ENCODE assay signal across 17 mouse cellular contexts in the genomic region with DNA sequence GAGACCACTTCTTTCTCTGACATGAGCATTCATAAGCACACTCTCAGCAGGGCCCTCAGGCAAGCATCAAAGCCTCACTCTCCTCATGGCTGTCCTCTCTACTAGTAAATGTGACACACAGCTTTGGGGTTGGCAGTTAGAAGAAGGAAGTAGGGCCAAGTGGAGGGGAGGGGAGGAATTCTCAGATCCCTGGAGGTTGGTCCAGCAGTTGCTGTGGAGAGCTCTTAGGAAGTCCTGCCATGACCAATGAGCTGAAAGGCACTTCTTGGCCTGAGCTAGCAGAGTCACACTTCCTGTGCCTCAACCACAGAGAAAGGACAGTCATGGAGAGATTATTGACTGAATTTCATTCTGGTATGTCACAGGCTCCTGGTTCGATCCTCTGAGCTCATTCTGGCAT.
DNase-seq lines count a peak whose midpoint lies in the region; ATAC-seq and TF ChIP-seq lines count a peak whose summit lies in the region.
"Had no signal": no experiment of that assay in that cellular context is flagged by ENCODE, and none has a peak within 500 bp of the region (broad histone marks: within the 10 kb centered on the region; RNA-seq: fewer than 3 reads in every experiment).

No protein-coding gene starts in this region.

- TF ChIP-seq CTCF in lung, postnatal 0 days (IDR thresholded peaks at IDR 0.05), result no peak

- no peak overlapping the region for H3K9ac ChIP-seq in lung, postnatal 0 days (replicated peaks; ENCODE audit: low read depth)
- H3K9ac ChIP-seq: limb, embryonic 13.5 days; liver, embryonic 15.5 days had no signal

- ATAC-seq in lung, postnatal 0 days, result no peak
- ATAC-seq: activated CD4-positive, CD25-positive, alpha-beta regulatory T cell, adult 4 months; forebrain, embryonic 14.5 days had no signal

- H3K27me3 ChIP-seq in lung, postnatal 0 days (replicated peaks; ENCODE audit: insufficient read depth, low read length), result no peaks in the 10 kb centered on the region
- H3K27me3 ChIP-seq: limb, embryonic 13.5 days; liver, embryonic 15.5 days had no signal

- no peak for TF ChIP-seq EP300 in lung, postnatal 0 days (IDR thresholded peaks at IDR 0.05)

- no peaks in the 10 kb centered on the region for H3K36me3 ChIP-seq in lung, postnatal 0 days (ENCODE audit: insufficient read depth, low read length)
- H3K36me3 ChIP-seq: limb, embryonic 13.5 days; liver, embryonic 15.5 days had no signal

- peak; percentile 48 for DNase-seq in cerebellum, adult 9-11 months
- DNase-seq in cerebellum, adult 11 months, result no peak
- DNase-seq in heart, adult 8-10 months (ENCODE audit: low spot score), result peak; percentile 32
- no peak for DNase-seq in heart, postnatal 36 days
- DNase-seq in lung, postnatal 0 days (ENCODE audit: low spot score), result peak; percentile 31
- no peak for DNase-seq in lung, postnatal 14 days
- no peak for DNase-seq in layer of hippocampus, adult 18-20 months (ENCODE audit: low spot score in 2 of 2)
- DNase-seq: B cell, adult 2 months; heart, postnatal 4 days; kidney, adult 9 months; kidney, postnatal 36 days; right cerebral cortex, adult 18-20 months had no signal

- no peak overlapping the region for H3K4me2 ChIP-seq in lung, postnatal 0 days (replicated peaks; ENCODE audit: low read depth, low read length)
- H3K4me2 ChIP-seq: limb, embryonic 13.5 days; liver, embryonic 15.5 days had no signal

- 78% methylated on average over 1 of the region's 1 CpGs for WGBS in lung, postnatal 0 days

- no peak overlapping the region for H3K4me3 ChIP-seq in lung, postnatal 0 days (ENCODE audit: low read depth, low read length)
- H3K4me3 ChIP-seq: heart, adult 2 months; limb, embryonic 13.5 days; liver, embryonic 15.5 days had no signal

- no peak overlapping the region for H3K27ac ChIP-seq in lung, postnatal 0 days (ENCODE audit: low read length)
- H3K27ac ChIP-seq: heart, adult 2 months; limb, embryonic 13.5 days; liver, embryonic 15.5 days had no signal

- intact Hi-C loops in heart, postnatal 36 days (cut with DNase I), result no loop called here

- H3K4me1 ChIP-seq in lung, postnatal 0 days (ENCODE audit: insufficient read depth, low read depth, low read length), result no peaks in the 10 kb centered on the region
- H3K4me1 ChIP-seq: limb, embryonic 13.5 days; liver, embryonic 15.5 days had no signal

- no peaks in the 10 kb centered on the region for H3K9me3 ChIP-seq in lung, postnatal 0 days (ENCODE audit: low read length)
- H3K9me3 ChIP-seq: limb, embryonic 13.5 days; liver, embryonic 15.5 days had no signal

Comparison
In these comparisons a context has a peak if more than half of its experiments do, and no peak if none do; other contexts are left out.
1. DNase-seq: peak in cerebellum, adult 9-11 months (single experiment), heart, adult 8-10 months (single experiment) and lung, postnatal 0 days (single experiment); none in cerebellum, adult 11 months (single experiment), heart, postnatal 36 days (0 of 2), lung, postnatal 14 days (single experiment) and layer of hippocampus, adult 18-20 months (0 of 2).